Mouse (Mus musculus) embryonic facial prominence, embryonic 13.5 days (tissue): ENCODE measurements around the gene Ccr8. TPM values are rescaled to one million over a fixed set of nuclear protein-coding genes. Genes with fewer than 3 reads are reported as not detected.

Source experiments
- ATAC-seq: fragments of 200-750 bp; cut with Nextera tagmentation; 2 replicates; pipeline ENCODE4 v1.8.0; 2017; ENCODE audit warnings: low read depth; ENCODE audit not compliant: insufficient number of reproducible peaks, insufficient read depth, low FRiP score, low TSS enrichment
- H3K27ac ChIP-seq: fragments of 300-500 bp; sonication (generic); 2 replicates; pipeline ENCODE4 v1.5.1; 2015; ENCODE audit warnings: moderate library complexity, mild to moderate bottlenecking, inconsistent platforms
- H3K27me3 ChIP-seq: fragments of 300-500 bp; sonication (generic); 2 replicates; pipeline ENCODE4 v1.6.1; 2015; ENCODE audit warnings: mild to moderate bottlenecking, inconsistent platforms
- H3K36me3 ChIP-seq: fragments of 300-500 bp; sonication (generic); 2 replicates; pipeline ENCODE4 v1.6.1; 2015; ENCODE audit warnings: mild to moderate bottlenecking, inconsistent platforms
- H3K4me1 ChIP-seq: fragments of 300-500 bp; sonication (generic); 2 replicates; pipeline ENCODE4 v1.6.1; 2015; ENCODE audit warnings: inconsistent platforms
- H3K4me2 ChIP-seq: fragments of 300-500 bp; sonication (generic); 2 replicates; pipeline ENCODE4 v1.6.1; 2015; ENCODE audit warnings: moderate library complexity, mild to moderate bottlenecking, inconsistent platforms
- H3K4me3 ChIP-seq: fragments of 300-500 bp; sonication (generic); 2 replicates; pipeline ENCODE4 v1.5.1; 2015; ENCODE audit warnings: mild to moderate bottlenecking, inconsistent platforms
- H3K9ac ChIP-seq: fragments of 300-500 bp; sonication (generic); 2 replicates; pipeline ENCODE4 v1.6.1; 2015; ENCODE audit warnings: mild to moderate bottlenecking, inconsistent platforms
- H3K9me3 ChIP-seq: fragments of 300-500 bp; sonication (generic); 2 replicates; pipeline ENCODE4 v1.6.1; 2016; ENCODE audit warnings: inconsistent platforms
- WGBS: fragments of 180-500 bp; shearing (Covaris S2); methylation state at CpG from one replicate; pipeline ENCODE4 v1.1.7; 2015; ENCODE audit warnings: mixed read lengths; 5-methylcytosine and 5-hydroxymethylcytosine counted together
- polyA plus RNA-seq: library from polyadenylated mRNA; unstranded; fragments of >200 nt; fragmentation: Nextera tagmentation; extraction: Ambion mirVana; gene quantifications from 2 replicates; pipeline ENCODE4 v1.2.1, GENCODE M21; 2015

The Ccr8 gene
- polyA plus RNA-seq, 1 experiment from 2014 or later = 0.52 TPM

DNA sequence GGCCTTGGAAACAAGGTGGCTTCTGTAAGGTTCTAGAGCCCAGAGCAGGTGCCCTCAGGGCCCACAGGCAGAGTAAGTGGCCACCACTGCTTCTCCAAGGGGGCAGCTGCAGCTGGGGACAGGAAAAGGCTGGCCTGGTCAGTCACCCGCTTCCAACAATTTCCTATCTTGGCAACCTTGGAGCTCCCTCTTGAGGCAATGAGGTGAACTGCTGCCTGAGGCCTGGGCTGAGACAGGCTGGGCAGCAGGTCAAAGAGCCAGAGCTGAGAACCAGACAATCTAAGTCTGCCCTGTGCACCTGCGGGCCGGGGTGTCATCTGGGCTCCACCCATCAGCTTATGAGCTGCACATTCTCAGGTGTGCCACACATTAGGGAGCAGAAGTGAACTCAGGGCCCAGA, 18.7 kb upstream of the Ccr8 start:
- ATAC-seq = no peak
- H3K4me2 ChIP-seq = no peak overlapping the region
- no peaks in the 10 kb centered on the region for H3K36me3 ChIP-seq
- no peak overlapping the region for H3K27ac ChIP-seq
- no peak overlapping the region for H3K4me3 ChIP-seq
- H3K4me1 ChIP-seq = no peaks in the 10 kb centered on the region
- H3K27me3 ChIP-seq = no peaks in the 10 kb centered on the region
- no peaks in the 10 kb centered on the region for H3K9me3 ChIP-seq
- WGBS = 31% methylated on average over 3 of the region's 3 CpGs
- no peak overlapping the region for H3K9ac ChIP-seq

DNA sequence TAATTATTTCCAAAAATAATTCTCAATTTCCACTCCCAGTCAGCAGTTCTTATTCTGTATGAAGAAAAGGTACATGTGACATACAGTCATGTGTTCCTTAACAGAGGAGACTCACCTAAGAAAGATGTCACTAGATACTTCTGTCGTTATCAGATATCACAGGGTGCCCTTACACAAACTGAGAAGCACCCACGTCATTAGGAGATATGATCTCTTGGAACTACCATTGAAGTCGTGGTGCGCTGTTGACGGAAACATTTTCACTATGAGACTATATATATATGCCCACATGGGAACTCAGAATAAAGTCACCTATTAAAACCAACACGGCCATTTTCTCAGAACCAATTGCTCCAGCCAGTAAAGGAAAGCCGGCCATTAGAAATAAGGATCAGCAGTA, 17.4 kb upstream of the Ccr8 start:
- WGBS = 77% methylated on average over 7 of the region's 7 CpGs
- Histone ChIP-seq H3K4me2 (no peak overlapping the region), H3K4me3 (no peak overlapping the region), H3K9ac (no peak overlapping the region), H3K27ac (no peak overlapping the region), H3K9me3 (no peaks in the 10 kb centered on the region), H3K27me3 (no peaks in the 10 kb centered on the region), H3K36me3 (no peaks in the 10 kb centered on the region), H3K4me1 (no peaks in the 10 kb centered on the region)
- ATAC-seq = no peak

DNA sequence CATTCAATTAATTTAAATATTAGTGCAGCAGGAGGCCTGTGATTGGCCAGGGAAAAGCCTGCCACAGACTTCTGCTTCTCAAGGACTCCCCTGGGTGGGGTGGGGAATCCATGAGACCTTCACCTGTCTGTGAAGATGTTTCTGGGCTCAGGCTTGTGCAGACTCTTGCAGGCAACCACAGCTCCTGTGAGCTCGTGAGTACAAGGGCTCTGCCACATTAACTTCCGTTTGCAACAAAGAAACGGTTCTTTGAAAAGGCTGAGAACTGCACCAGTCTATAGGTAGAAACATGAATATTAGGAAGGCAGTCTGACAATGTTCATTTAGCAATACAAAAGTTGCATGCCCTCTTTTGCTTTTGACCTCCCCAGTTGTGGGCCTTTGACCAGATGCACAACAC, 13.7 kb upstream of the Ccr8 start:
- no peaks in the 10 kb centered on the region for H3K36me3 ChIP-seq
- no peaks in the 10 kb centered on the region for H3K27me3 ChIP-seq
- H3K9ac ChIP-seq = no peak overlapping the region
- no peak overlapping the region for H3K27ac ChIP-seq
- WGBS = 88% methylated on average over 3 of the region's 3 CpGs
- H3K4me2 ChIP-seq = no peak overlapping the region
- no peaks in the 10 kb centered on the region for H3K9me3 ChIP-seq
- H3K4me1 ChIP-seq = no peaks in the 10 kb centered on the region
- H3K4me3 ChIP-seq = no peak overlapping the region
- no peak for ATAC-seq

DNA sequence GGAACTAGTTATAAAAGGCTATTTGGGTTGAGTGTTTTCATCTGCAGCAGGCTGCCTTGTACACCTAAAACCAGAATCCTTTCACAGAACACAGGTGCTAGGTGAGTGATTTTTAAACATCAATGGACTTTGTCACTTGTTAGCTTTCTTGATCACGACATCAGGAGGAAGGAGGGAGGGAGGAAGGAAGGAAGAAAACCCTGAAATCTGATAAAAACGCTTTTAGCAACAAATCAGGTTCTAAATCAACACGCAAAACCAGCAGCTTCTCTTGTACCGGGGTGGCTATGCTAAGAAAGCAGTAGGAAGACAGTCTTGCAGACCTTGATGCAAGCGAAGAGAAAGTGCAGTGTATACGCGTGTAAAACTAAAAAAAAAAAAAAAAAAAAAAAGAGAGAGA, 12.0 kb upstream of the Ccr8 start:
- no peaks in the 10 kb centered on the region for H3K27me3 ChIP-seq

DNA sequence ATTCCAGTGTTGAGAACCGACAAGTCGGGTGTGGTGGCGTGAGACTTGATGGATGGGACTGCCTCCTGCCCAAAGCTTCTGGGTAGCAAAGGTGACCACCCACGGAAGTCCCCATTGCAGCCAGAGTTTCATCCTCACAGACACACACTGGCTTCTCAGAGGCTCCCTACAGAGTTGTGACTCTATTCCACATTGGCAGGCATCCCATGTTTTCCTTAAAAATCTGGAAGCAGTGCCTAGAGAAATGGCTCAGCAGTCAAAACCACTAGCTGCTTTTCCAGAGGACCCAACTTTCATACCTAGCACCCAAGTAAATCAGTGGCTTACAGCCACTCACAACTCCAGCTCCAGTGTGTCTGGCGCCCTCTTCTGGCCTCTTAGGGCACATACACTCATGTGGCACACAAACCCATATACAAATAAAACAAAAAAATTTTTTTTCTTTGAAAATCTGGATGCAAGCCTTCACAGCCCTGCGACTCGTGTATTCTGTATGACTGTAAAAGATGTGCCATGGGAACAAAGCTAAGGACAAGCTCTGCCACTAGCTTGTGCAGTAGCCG, 11.3 kb upstream of the Ccr8 start:
- Histone ChIP-seq H3K4me3 (no peak overlapping the region), H3K4me2 (no peak overlapping the region), H3K4me1 (no peaks in the 10 kb centered on the region), H3K36me3 (no peaks in the 10 kb centered on the region), H3K27ac (no peak overlapping the region), H3K9ac (no peak overlapping the region), H3K9me3 (no peaks in the 10 kb centered on the region), H3K27me3 (no peaks in the 10 kb centered on the region)
- ATAC-seq = no peak
- WGBS = 81% methylated on average over 8 of the region's 8 CpGs

More for the DNA sequence above, 12.0 kb upstream of the Ccr8 start:
- no peak for ATAC-seq
- Histone ChIP-seq H3K4me1 (no peaks in the 10 kb centered on the region), H3K4me3 (no peak overlapping the region), H3K4me2 (no peak overlapping the region), H3K27ac (no peak overlapping the region), H3K36me3 (no peaks in the 10 kb centered on the region), H3K9me3 (no peaks in the 10 kb centered on the region), H3K9ac (no peak overlapping the region)
- WGBS = 77% methylated on average over 7 of the region's 7 CpGs

DNA sequence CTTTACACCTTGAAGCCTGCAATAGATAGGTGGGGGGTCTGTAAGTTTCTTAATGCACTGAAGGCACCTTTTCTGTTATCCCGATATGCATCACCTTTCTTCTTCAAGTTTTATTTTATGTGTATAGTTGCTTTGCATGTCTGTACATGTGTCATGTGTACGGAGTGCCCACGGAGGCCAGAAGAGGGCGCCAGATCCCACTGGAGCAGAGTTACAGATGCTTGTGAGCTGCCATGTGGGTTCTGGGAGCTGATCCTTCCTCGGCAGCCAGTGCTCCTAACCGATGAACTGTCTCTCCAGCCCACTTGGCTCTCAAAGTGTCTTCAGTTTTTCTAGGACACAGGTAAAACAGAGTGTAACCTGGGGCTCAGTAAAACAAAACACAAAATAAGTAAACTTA, 10.7 kb upstream of the Ccr8 start:
- H3K9me3 ChIP-seq = no peaks in the 10 kb centered on the region
- H3K27me3 ChIP-seq = no peaks in the 10 kb centered on the region
- no peak overlapping the region for H3K27ac ChIP-seq
- H3K4me2 ChIP-seq = no peak overlapping the region
- H3K4me1 ChIP-seq = no peaks in the 10 kb centered on the region
- 73% methylated on average over 6 of the region's 6 CpGs for WGBS
- H3K36me3 ChIP-seq = no peaks in the 10 kb centered on the region
- H3K9ac ChIP-seq = no peak overlapping the region
- H3K4me3 ChIP-seq = no peak overlapping the region
- ATAC-seq = no peak

DNA sequence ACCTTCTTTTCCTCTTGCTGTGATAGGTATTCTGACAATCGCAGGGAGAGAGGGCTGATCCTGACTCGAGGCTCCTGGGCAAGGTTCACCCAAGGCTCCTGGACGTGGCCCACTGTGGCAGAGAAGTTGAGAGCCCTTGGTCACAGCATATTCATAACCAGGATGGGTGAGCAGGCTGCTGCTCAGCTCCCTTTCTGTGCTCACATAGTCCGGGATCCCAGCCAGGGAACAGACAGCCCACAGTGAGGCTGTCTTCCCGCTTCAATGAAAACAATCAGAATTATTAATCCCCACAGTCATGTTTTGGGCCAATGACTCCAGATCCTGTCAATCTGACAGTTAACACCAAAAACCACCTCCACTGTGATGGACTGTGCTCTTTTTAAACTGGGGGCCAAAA, 9.9 kb upstream of the Ccr8 start:
- Histone ChIP-seq H3K27ac (no peak overlapping the region), H3K4me1 (no peaks in the 10 kb centered on the region), H3K4me2 (no peak overlapping the region), H3K27me3 (no peaks in the 10 kb centered on the region), H3K36me3 (no peaks in the 10 kb centered on the region), H3K9ac (no peak overlapping the region), H3K9me3 (no peaks in the 10 kb centered on the region), H3K4me3 (no peak overlapping the region)
- 83% methylated on average over 5 of the region's 5 CpGs for WGBS
- ATAC-seq = no peak

DNA sequence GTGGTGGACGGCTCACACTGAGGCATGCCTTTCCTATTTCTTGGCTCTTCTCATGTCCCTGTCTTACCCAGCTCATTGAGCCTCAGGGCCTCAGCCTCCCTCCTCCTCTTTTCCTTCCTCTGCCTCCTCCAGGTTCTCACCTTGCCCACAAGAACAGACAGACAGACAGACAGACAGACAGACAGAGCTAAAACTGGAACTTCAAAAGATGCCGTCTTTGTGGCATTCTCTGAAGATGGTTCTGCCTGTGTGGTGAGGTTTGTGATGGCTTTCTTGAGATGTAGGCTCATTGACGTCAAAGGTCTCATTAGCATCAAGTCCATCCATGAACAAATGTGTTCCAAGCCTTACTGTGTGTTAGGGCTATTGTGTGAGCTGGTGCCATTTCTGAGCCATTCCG, 9.2 kb upstream of the Ccr8 start:
- Histone ChIP-seq H3K27ac (no peak overlapping the region), H3K4me3 (no peak overlapping the region), H3K4me1 (no peaks in the 10 kb centered on the region), H3K9me3 (no peaks in the 10 kb centered on the region), H3K4me2 (no peak overlapping the region), H3K9ac (no peak overlapping the region), H3K36me3 (no peaks in the 10 kb centered on the region), H3K27me3 (no peaks in the 10 kb centered on the region)
- 80% methylated on average over 4 of the region's 4 CpGs for WGBS
- ATAC-seq = no peak

DNA sequence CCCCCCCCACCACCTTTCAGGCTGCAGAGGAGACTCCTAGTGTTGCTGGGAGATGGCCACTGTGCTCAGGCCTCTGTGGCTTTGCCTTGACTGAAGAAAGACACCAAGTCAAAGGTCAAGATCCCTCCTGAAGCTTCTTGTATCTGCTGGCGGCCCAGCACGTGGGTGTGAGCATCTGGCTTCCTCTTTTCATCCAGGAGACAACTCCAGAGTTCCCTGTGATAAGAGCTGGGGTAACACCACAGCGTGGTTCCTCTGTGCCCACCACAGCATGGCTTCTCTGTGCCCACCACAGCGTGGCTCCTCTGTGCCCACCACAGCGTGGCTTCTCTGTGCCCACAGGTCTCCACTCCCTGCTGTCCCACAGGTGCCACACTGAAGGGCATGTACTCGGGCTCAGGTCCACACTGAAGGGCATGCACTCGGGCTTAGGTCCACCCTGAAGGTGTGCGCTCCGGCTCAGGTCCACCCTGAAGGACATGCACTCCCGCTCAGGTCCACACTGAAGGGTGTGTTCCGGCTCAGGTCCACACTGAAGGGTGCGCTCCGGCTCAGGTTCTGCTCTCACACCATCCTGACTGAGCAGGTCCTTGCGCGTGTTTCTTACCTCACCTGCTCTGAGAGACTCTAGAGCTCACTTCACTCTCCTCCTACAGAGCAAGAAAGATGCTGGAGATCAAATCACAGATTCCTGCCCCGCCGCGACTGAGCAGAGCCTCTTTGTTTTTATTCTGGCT, 8.6 kb upstream of the Ccr8 start:
- H3K27ac ChIP-seq = no peak overlapping the region
- WGBS = 85% methylated on average over 18 of the region's 18 CpGs
- no peak overlapping the region for H3K4me3 ChIP-seq
- no peak overlapping the region for H3K4me2 ChIP-seq
- ATAC-seq = no peak
- H3K9me3 ChIP-seq = no peaks in the 10 kb centered on the region
- H3K36me3 ChIP-seq = no peaks in the 10 kb centered on the region
- H3K27me3 ChIP-seq = no peaks in the 10 kb centered on the region
- H3K4me1 ChIP-seq = no peaks in the 10 kb centered on the region
- H3K9ac ChIP-seq = no peak overlapping the region

DNA sequence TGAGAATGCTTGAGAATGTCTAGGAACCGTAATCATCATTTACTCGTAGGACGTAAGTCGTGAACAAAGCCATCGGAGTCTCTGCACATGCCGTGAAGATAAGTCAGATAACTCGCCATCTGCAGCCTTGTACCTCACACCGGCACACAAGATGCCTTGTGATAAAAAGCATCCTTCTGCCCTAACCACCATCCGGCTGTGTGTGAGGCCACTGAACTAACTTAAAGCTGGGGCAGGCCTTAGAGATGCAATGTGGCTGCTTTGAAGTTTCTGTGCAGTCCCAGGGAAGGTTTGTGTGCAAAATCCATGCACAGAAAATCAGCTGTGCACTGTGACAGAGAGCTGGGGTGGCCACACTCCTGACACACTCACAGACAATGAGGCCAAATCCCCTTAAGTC, 7.5 kb upstream of the Ccr8 start:
- Histone ChIP-seq H3K27ac (no peak overlapping the region), H3K4me3 (no peak overlapping the region), H3K36me3 (no peaks in the 10 kb centered on the region), H3K9me3 (no peaks in the 10 kb centered on the region), H3K9ac (no peak overlapping the region), H3K27me3 (no peaks in the 10 kb centered on the region), H3K4me1 (no peaks in the 10 kb centered on the region), H3K4me2 (no peak overlapping the region)
- ATAC-seq = no peak
- WGBS = 65% methylated on average over 9 of the region's 9 CpGs

DNA sequence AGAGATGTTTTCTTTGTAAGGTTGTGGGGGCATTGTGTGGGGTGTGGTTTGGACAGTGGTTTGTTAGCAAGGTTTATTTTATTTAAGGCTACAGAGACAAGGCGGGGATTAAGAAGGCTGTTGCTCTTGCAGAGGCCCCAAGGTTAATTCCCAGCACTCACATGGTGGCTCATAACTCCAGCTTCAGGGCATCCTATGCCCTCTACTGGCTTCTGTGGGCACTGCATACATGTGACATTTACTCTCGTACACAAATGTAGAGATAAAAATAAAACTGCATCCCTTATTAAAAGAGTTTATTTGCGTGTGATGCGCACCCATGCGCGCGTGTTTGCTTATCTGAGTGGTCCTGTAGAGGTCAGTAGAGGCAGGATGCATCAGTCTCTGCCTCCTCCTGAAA, 2.8 kb upstream of the Ccr8 start:
- Histone ChIP-seq H3K9me3 (no peaks in the 10 kb centered on the region), H3K4me1 (no peaks in the 10 kb centered on the region), H3K4me3 (no peak overlapping the region), H3K27ac (no peak overlapping the region), H3K9ac (no peak overlapping the region), H3K27me3 (no peaks in the 10 kb centered on the region), H3K4me2 (no peak overlapping the region), H3K36me3 (no peaks in the 10 kb centered on the region)
- no peak for ATAC-seq
- WGBS = 86% methylated on average over 7 of the region's 7 CpGs

DNA sequence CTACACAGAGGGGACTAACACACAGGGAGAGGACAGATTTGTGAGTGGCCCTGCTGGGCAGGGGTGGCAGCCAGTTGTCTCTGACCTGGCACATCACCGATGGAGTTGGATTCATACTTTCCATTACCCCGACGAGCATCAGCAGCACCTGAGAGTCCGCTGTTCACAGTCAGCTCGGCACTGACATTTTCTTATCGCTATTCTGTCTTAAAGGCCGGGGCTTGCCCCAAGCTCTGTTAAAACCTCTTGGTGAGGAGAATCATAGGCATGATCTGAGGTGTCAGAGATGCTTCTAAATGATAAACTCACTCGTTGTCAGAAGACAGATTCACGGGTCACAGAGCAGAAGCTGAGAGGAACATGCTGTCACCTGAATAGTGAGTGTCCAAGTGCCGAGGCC, 828 bp upstream of the Ccr8 start:
- Histone ChIP-seq H3K4me1 (no peaks in the 10 kb centered on the region), H3K9ac (no peak overlapping the region), H3K9me3 (no peaks in the 10 kb centered on the region), H3K4me3 (no peak overlapping the region), H3K36me3 (no peaks in the 10 kb centered on the region), H3K4me2 (no peak overlapping the region), H3K27ac (no peak overlapping the region), H3K27me3 (no peaks in the 10 kb centered on the region)
- ATAC-seq = no peak
- 81% methylated on average over 10 of the region's 10 CpGs for WGBS
